Mouse (Mus musculus): ENCODE data around the gene Pde4b.

DNA sequence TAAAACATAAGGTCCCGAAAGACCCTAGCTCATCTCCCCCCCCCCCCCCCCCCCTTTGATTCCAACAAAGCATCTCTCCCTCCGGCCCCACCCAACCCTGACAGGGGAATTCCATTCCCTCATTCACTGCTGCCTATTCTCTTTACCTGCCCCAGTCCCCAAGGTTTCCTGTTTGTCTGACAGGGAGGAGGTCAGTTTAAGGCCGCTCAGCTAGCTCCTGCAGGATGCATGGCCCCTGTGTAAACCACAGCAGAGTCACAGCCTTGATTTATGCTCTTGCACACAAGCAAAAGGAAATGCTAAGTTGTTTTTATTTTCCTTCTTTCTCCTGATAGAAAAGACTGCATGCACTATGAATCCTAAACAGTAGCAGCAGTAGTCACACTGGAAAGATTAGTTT is 516.6 kb downstream of the Pde4b start:
- TF ChIP-seq CTCF (IDR thresholded peaks at IDR 0.05; ENCODE audit: borderline replicate concordance, insufficient read depth, low read length) (no peak), POLR2A (IDR thresholded peaks at IDR 0.05; ENCODE audit: low read depth, low read length) (no peak)
